Mouse (Mus musculus): Measurements from ENCODE around the gene Krt15. TPM values are rescaled to one million over a fixed set of nuclear protein-coding genes. Genes with fewer than 3 reads are reported as not detected.

Gene Krt15
- total RNA-seq, 1 experiment from 2014 or later = not detected

DNA sequence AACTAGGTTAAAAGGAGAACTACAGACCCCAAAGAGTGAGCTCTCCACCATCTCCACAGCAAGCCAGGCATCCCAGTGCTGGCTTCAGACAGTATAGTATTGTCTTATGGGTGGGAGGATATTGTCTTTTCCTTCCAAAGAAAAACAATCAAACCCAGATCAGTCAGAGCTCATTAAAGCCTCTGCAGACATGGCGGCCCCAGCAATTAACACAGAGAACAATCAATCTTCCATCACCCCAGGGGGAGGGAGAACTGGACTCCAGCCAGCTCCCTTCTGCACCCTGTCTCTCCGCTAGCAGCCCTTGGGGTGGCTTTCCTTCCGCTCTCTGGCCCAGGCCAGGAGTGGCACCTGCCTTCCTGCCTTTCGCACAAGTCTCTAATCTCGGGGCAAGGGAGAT lies 2.0 kb upstream of the Krt15 start:
- ATAC-seq (replicated peaks; ENCODE audit: low read depth, poor library complexity, severe bottlenecking) = no peak

DNA sequence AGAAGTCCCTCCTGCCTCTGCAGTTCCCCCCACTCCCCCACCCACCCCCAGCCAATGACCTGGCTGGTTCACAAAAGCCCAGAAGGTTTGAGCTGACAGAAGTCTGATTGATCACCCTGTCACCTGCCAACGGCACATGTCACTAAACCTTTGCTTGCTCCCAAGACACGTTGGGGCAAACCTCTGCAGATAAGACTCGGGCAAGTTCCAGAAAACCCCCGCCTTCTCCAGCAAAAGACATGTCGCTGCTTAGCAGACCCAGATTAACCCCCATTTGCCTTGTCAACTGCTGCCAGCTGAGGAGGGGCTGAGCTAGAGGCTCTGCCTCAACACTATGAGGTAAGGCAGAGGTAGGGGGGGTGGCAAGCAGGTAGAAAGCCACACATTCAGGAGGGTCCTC lies 831 bp upstream of the Krt15 start:
- no peak for ATAC-seq (replicated peaks; ENCODE audit: low read depth, poor library complexity, severe bottlenecking)

DNA sequence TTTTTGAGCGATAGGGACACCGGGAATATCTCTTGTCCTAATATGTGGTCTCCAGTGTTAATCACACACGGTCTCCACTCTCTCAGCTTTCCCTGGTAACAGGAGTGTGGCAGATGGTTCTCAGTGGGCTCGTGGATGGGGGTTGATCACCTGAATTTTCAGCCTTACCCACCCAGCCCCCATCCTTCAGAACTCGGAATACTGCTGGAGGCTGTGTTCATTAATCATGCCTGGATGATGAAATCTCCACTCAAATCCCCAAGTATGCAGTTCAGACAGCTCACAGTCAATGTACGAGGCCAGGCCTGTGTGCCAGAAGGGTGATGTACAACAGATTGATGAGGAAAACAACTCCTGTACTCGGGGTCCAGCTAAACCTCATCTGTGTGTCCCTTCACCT lies 10.8 kb downstream of the Krt15 start:
- ATAC-seq (replicated peaks; ENCODE audit: low read depth, poor library complexity, severe bottlenecking) = no peak

DNA sequence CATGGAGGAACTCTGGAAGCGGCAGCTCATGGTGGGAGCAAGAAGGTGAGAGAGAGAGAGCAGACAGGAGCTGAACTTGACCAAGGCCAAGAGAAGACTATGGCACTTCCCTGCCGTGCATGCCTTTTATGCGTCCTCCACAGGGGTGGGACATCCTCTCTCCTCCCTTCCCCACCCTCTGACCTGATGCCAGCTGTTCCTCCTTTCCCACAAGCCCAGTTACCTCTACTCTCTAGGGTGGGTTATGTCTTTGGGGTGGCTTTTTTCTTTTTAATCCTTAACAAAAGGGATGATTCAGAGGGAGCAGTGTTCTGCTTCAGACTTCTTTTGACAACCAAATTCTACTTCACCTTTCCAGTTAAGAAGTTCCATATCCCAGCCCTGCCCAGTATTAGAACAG lies 14.3 kb downstream of the Krt15 start, which contains the start of gene Krt13:
TSS of gene Krt13 (minus strand) at position 101 of the 400 bp plus-strand sequence.
- ATAC-seq (replicated peaks; ENCODE audit: low read depth, poor library complexity, severe bottlenecking) = no peak

DNA sequence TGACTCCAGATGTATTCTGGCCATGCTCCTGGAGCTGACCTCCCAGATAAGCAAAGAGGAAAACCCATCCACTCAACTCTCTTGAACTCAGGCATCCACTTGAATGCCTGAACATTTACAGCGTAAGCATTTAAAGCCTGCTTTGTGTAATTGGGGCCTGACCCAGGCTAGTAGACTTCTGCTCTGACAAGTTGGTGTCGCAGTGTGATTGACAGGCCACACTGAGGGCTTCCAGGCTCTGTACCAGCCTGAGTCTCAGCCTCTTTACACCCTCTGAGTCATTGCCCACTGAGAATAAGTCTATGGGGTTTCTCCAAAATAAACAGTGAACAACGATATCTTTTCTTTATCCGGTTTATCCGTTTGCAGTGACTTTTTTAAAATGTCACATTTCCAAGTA lies 15.4 kb downstream of the Krt15 start:
- ATAC-seq (replicated peaks; ENCODE audit: low read depth, poor library complexity, severe bottlenecking) = no peak

DNA sequence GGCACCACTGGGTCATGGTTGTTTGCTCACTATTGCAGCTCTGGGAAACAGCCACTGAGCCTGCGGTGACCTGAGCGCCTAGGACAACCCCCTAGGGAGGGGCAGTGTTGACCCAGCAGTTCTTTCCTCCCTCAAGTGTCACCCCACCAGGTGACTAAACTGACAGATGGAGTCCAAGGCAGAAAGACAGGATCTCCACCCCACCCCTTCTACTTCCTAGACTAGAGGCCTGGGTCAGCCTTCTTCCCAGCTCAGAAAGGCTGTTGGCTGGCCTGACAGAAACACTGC lies 22.0 kb downstream of the Krt15 start:
- no peak for ATAC-seq (replicated peaks; ENCODE audit: low read depth, poor library complexity, severe bottlenecking)

DNA sequence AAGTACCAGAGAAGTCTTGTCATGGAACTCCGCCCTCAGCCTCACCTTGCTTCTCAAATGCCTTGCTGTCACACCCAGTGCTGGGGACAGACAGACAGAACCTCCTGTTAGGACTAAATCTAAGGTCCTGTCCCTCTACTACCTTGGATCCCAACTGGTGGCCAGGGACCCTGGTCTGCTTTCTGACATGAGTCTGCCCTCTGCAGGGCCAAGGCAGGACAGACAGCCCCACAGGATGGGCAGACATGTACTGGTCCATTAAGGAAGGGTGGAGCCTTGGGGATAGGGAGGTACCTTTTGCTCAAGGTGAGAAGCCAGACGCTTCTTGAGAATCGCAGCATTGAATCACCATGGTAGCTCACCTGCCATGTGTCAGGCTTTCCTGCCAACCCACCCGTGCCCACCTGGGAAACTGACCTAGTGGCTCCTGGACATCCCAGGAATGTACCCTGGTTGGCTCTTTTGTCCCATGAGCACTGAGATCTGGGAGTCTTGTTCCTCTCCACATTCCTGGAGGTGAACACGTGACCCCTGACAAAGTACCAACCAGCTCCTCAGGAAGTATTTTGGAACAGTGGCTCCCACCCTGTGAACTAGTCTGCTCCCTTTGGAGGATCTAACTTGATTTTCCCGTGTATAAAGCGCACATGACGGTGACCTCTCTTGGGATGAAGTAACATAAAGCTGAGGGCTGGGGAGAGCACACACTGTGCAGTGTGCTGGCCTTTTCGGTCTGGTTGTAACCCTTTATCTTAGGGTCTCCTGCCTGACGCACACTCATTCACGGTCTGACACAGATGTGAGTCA lies 22.6 kb downstream of the Krt15 start:
- ATAC-seq (replicated peaks; ENCODE audit: low read depth, poor library complexity, severe bottlenecking) = no peak

DNA sequence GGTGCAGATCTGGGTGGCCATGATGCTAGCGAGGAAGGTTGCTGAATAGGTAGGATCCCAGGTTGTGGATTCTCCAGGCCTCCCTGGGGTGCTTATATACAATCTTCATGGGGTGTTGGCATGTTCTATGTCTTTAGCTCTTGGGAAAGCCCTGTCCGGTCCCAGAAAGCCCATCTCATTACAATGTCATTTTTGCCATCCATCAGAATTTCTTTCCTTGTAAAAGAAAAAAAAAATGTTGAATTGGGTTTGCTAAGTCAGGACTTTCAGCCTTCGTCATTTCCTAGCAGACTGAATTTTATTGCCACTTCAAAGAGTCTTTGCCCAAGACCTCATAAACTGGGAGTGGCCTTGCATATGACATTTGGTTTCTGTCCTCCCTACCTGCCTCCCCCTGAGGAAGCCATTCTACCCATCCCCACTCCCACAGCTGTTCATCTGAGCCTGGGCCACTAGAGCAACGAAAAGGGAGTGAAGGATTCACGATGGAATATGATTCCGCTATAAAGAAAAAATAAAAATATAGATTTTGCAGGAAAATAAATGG lies 30.1 kb downstream of the Krt15 start, which contains the start of gene Krt36:
TSS of gene Krt36 (minus strand) at position 51 of the 547 bp plus-strand sequence.
- no peak for ATAC-seq (replicated peaks; ENCODE audit: low read depth, poor library complexity, severe bottlenecking)

DNA sequence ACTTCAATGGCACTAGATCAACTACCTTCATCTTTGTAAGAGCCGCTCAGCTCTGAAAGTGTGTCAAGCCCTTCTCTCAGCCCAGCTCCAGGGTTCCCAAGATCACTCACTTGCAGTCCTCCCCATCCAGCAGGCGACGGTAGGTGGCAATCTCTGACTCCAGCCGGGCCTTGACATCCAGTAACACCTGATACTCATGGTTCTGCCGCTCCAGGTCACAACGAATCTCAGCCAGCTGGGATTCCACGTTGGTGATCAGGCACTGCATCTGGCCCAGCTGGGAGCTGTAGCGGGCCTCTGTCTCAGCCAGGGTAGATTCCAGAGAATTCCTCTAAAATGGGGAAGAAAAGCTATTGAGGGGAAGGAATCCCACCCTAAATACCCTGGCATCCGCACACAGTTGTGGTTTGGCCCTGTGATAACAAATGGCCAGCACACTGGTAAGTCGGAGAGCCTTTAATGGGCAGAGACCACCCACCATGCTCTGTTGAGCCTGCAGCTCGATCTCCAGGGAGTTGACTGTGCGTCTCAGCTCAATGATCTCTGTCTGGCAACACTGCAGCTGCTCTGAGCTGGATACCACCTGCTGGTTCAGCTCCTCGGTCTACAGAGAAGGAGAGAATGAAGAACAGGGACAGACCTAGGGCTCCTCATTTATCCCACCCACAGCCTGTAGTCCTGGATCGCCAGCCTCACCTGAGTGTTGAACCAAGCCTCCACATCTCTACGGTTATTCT lies 32.9 kb downstream of the Krt15 start:
- ATAC-seq (replicated peaks; ENCODE audit: low read depth, poor library complexity, severe bottlenecking) = no peak

DNA sequence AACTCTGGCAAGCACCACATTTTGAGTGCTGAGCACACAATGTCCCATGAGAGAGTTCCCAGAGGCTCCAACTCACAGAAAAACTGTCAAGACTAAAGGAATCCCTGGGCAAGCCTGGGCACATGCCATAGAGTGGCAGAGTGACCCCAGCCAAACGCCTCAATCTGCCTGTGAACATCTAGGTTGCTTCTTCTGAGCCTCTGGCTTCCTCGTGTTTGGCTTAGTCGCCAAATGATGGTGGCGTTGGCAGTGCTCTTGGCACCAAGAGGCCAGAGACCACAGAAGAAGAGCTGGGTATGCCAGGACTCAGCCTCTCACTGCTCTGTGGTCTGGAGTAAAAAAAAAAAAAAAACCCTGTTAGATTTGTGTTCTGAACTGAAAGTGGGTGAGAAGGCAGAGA lies 35.3 kb downstream of the Krt15 start:
- ATAC-seq (replicated peaks; ENCODE audit: low read depth, poor library complexity, severe bottlenecking) = no peak

DNA sequence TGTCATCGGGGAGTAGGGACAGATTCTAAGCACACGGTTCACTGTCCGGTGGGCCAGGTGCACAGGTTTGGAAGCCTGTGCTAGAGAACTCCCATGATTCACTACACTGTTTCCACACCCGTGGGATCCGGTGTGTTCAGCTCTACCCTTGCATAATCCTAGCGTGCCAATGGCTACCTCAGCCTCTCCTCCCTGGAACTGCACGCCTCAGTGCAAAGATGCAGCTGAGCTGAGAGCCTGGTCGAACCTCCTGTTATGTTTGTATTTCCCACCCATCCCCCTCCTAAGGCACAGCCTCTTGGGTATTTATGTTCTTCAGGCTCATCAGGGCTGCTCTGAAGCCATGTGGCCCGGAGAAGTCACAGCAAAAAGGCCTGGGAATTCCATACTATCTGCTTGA lies 37.9 kb downstream of the Krt15 start:
- no peak for ATAC-seq (replicated peaks; ENCODE audit: low read depth, poor library complexity, severe bottlenecking)

DNA sequence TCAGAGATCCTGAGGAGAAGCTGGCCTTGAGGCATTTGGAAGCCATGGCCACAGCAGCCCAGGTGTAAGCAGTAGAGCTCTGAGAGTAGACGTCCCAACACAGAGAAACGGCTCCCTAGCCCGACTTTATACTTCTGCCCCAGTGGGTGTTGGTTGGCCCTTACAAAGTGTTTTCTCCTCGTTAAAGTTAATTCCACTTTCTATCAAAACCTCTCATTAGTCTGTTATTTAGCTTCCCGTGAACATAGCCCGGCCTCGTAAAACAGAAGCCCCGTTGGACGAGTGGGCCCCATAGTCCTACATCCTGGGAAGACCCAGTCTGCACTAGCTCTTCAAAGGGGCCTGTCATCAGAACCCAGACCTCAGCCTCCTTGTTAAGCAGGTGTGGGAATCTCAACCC lies 39.6 kb downstream of the Krt15 start, which contains the start of gene Krt35:
TSS of gene Krt35 (minus strand) at position 101 of the 400 bp plus-strand sequence.
- ATAC-seq (replicated peaks; ENCODE audit: low read depth, poor library complexity, severe bottlenecking) = no peak

DNA sequence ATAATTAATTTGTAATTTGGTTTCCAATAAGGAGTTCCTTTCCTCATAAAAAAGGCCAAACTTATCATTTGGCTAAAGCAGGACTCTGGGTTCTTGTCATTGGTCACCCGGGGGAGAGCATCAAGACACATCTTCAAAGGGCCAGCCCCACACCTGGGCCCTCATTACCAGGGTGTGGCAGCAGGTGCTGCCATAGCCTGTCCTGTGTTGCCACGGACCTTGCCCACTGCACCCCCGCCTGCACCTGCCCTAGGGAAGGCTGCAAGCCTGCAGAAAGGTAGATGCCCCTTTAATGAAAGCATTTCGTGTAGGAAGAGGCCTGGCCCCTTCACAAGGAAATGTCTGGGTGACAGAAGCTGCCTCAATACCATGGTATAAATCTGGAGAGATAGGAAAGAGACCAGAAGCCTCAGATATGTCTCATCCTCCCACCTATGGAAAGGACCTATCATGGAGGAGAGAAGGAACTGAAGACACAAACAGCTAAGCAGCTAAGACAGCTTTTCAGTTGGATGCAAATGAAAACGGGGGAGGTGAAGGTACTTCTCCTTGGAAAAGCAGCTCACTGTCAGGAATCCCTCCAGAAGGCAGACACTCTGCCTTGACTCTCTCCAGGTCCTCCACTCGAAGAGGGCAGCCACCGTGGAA lies 47.2 kb downstream of the Krt15 start:
- no peak for ATAC-seq (replicated peaks; ENCODE audit: low read depth, poor library complexity, severe bottlenecking)

DNA sequence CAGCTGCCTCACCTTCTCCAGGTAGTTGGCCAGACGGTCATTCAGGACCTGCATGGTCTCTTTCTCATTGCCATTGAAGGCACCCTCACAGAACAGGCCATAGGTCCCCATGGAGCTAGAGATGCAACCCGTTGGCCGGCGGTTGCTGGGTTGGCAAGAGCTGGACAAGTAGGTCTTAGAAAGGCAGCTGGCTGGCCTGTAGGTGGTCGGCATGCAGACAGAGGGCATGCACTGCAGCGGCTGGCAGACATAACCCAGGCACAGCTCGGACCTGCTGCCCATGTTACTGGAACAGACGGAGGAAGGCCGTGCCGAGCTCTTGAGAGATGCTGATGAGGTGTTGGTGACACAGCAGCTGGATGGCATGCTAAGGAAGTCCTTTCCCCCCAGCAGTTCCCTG lies 47.9 kb downstream of the Krt15 start, which contains the start of gene Krt32:
TSS of gene Krt32 (minus strand) at position 366 of the 400 bp plus-strand sequence.
- no peak for ATAC-seq (replicated peaks; ENCODE audit: low read depth, poor library complexity, severe bottlenecking)

Other genes with a start within 250 kb of the Krt15 start
- gene Krtap31-1, start 228.0 kb downstream of the Krt15 start, total RNA-seq (2017) = not detected in 2 replicates
- not detected in 2 replicates for gene Gm11565, start 221.2 kb downstream of the Krt15 start, total RNA-seq (2017)
- gene Krtap31-2, start 199.6 kb downstream of the Krt15 start, total RNA-seq (2017) = not detected in 2 replicates
- not detected in 2 replicates for gene Krtap9-5, start 187.5 kb downstream of the Krt15 start, total RNA-seq (2017)
- not detected in 2 replicates for gene Krtap29-1, start 156.9 kb downstream of the Krt15 start, total RNA-seq (2017)
- gene Krtap16-1, start 149.3 kb downstream of the Krt15 start, total RNA-seq (2017) = not detected in 2 replicates
- not detected in 2 replicates for gene Krtap17-1, start 141.9 kb downstream of the Krt15 start, total RNA-seq (2017)
- gene Krt33a, start 119.7 kb downstream of the Krt15 start, total RNA-seq (2017) = not detected in 2 replicates
- not detected in 2 replicates for gene Krt33b, start 106.1 kb downstream of the Krt15 start, total RNA-seq (2017)
- not detected in 2 replicates for gene Krt34, start 94.4 kb downstream of the Krt15 start, total RNA-seq (2017)
- gene Krt31, start 85.4 kb downstream of the Krt15 start, total RNA-seq (2017) = not detected in 2 replicates
- gene Krt32, start 47.7 kb downstream of the Krt15 start, total RNA-seq (2017) = not detected in 2 replicates
- not detected in 2 replicates for gene Krt35, start 39.7 kb downstream of the Krt15 start, total RNA-seq (2017)
- not detected in 2 replicates for gene Krt36, start 30.3 kb downstream of the Krt15 start, total RNA-seq (2017)
- not detected in 2 replicates for gene Krt13, start 14.4 kb downstream of the Krt15 start, total RNA-seq (2017)
- not detected in 2 replicates for gene Krt19, start 12.7 kb upstream of the Krt15 start, total RNA-seq (2017)
- not detected in 2 replicates for gene Krt9, start 57.3 kb upstream of the Krt15 start, total RNA-seq (2017)
- gene Krt14, start 71.6 kb upstream of the Krt15 start, total RNA-seq (2017) = not detected in 2 replicates
- gene Krt16, start 113.0 kb upstream of the Krt15 start, total RNA-seq (2017) = not detected in 2 replicates
- not detected in 2 replicates for gene Krt17, start 125.1 kb upstream of the Krt15 start, total RNA-seq (2017)
- gene Krt42, start 133.9 kb upstream of the Krt15 start, total RNA-seq (2017) = not detected in 2 replicates
- 220 and 411 TPM in 2 replicates for gene Eif1, start 184.0 kb upstream of the Krt15 start, total RNA-seq (2017)
- not detected in 2 replicates for gene Gast, start 198.5 kb upstream of the Krt15 start, total RNA-seq (2017)
- gene Hap1, start 220.2 kb upstream of the Krt15 start, total RNA-seq (2017) = not detected in 2 replicates

Measured in common myeloid progenitor, adult 5-6 weeks (primary cell).